Mouse (Mus musculus) right cerebral cortex, adult 18-20 months (tissue): Measurements from ENCODE around the gene Disp2.

Experiments
- DNase-seq: peaks from one replicate; pipeline ENCODE4 v3.0.0; 2022; ENCODE audit warnings: mixed read lengths

The Disp2 gene

GRCm38 (mm10) chr2:118760311-118761025 lies 19.1 kb upstream of the Disp2 start:
- DNase-seq: no peak

DNA sequence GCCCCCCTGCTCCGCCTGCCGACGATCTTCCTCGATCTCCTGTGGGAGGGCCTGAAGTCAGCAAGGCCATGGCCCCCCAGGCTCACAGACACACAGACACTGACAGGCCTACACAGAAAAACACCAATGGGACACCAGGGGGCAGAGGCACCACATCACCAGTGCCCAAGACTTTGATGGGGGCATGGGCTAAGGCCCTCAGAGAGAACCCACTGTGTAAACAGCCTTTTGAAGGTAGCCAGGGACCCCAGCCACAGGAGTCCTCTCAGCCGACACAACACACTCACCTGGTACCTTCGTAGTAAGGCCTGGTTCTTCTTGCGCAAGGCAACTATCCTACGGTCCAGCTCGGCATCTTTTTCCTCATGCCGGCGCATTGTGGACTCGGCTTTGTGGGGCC lies 18.2 kb upstream of the Disp2 start:
- no peak for DNase-seq

DNA sequence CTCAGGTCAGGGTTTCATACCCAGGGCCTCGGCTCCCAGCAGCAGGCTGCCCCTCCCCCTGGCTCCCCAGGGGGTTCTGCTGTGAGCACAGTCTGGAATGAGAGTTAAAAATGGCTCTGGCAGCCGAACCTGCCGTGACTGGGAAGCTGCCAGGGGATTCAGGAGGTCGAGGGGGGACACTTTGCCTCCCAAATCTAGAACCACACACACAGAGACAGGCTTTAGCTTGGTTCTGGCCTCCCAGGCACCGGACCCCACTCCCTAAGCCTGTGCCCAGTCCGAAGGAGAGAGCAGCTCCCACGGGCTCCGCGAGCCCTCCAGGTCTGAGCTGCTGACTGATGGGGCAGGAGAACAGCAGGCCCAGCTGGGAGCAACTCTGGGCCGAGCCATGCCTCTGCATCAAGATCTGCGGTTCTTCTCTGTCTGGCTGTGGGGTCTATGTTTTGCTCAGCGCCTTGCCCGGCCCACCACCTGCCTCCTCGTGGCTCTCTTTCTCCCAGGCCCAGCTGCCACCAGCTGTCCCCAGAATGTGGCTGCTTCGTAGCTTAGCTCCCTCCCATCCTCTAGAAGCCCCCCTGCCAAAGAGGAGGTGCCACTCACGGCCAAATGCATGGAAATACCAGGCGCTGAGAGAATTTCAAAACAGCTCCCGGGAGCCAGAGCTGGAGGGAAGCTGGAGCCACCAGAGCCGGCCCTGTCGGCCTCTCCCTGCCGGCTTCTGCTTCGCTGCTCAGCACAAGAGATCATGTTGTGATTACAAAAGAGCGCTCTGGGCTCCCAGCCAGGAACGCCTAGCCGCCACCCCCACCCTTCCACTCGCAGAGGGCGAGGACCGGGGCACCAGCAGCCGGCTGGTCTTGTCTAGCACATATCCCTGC lies 17.4 kb upstream of the Disp2 start, which contains the start of gene Ccdc9b:
TSS of gene Ccdc9b (minus strand) at position 756 of the 878 bp plus-strand sequence.
- DNase-seq: peak; percentile 88

DNA sequence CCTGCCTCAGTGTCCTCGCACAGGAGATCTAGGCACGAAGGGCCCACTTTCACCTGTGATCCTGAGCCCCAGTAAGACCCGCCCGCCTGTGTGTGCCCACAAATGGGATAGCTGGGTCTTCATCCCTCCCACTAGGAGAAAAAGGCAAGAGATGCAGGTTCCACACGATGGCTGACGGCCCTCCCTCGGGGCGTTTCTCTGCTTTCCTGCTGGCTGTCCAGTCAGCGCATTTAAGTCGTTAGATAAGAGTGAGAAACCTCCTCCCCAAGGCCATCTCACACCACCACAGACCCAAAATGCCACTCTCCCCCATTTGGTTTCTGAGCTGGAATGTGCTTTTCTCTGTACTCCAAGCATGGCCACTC lies 16.8 kb upstream of the Disp2 start:
- no peak for DNase-seq

GRCm38 (mm10) chr2:118763469-118763868 lies 16.1 kb upstream of the Disp2 start:
- DNase-seq: peak; percentile 83

- DNase-seq: peak; percentile 59
Measured at GRCm38 (mm10) chr2:118764094-118764831, 15.3 kb upstream of the Disp2 start.

- no peak for DNase-seq
Measured at GRCm38 (mm10) chr2:118764875-118765274, 14.6 kb upstream of the Disp2 start.

DNA sequence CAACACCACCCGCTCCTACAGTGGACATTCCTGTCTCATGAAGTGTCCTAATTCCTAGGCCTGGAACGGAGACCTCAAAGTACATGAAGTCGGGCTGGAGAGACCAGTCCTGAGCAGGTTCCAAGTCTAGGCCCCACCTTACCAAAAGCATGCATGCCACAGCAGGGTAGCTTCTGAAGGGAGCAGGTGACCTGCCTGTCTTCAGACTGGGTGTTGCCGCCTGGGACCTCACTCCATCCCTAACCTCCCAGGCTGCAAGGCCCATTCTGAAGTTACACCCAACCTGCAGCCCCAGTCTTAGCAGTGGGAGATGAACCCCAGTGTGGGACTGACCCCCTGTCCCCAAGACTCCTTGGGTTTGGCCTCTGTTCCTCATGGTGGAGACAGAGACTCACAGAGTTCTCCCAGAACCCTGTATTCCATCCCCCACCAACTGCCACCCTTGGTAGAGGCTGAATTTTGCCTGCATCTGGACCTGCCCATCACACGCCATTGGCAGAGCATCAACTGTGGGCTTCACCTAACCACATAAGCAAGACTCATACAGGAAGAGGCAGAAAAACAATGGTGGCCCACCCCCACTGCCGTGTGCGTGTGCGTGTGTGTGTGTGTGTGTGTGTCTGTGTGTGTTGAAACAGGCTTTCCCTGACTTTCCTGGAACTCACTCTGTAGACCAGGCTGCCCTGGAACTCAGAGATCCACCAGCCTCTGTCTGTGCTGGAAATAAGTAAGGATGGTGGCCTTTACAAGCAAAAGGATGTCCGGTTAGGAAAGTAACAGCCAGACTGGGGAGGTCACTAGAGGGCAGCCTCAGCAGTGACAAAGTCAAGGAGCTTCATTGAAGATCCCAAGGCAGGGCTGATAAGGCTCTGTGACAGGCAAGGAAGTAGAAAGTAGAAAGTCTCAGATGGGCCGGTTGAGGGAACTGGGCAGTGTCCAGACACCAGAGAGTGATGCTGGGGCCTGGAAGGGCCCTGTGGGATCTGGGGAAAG lies 13.2 kb upstream of the Disp2 start:
- DNase-seq: no peak

DNA sequence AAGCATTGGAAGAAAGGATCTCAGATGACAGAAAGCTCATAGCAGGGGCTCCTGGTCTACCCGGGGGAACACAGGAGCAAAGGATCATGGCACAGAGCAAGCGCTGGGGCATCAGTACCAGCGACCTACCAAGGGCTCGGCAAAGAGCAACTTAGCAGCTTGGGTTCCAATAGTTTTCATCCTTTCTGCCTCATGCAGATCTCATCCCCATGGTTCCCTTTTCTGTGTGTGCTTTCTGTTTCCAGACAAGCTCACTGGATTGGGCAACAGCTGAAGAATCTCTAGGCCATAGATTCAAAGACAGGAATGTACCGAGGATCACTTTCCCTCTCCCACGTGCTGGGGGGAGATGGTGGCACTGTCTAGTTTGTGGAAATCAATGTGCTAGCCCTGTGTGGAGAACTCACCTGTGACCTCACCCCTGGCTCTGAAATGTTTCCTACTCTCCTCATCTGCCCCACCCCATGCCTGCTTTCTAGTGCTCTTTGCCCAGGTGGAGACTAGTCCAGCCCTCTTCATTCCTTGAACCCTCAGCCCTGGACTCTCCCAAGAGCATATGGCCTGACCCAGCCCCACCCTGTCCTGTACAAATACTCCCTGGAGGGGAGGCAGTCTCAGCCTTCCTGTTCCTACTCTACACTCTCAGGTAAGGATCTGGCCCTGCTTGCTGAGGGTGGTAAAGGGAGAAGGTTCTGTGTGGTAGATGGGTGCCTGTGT lies 7.2 kb upstream of the Disp2 start, which contains the start of gene Phgr1:
TSS of gene Phgr1 (plus strand) at position 612 of the 717 bp plus-strand sequence.
- no peak for DNase-seq

GRCm38 (mm10) chr2:118774536-118774935 lies 5.0 kb upstream of the Disp2 start:
- DNase-seq: no peak

GRCm38 (mm10) chr2:118775396-118775795 lies 4.1 kb upstream of the Disp2 start:
- DNase-seq: peak; percentile 63

- peak; percentile 89 for DNase-seq
Measured at GRCm38 (mm10) chr2:118775846-118776245, 3.7 kb upstream of the Disp2 start.

GRCm38 (mm10) chr2:118776295-118776694 lies 3.2 kb upstream of the Disp2 start:
- DNase-seq: no peak

DNA sequence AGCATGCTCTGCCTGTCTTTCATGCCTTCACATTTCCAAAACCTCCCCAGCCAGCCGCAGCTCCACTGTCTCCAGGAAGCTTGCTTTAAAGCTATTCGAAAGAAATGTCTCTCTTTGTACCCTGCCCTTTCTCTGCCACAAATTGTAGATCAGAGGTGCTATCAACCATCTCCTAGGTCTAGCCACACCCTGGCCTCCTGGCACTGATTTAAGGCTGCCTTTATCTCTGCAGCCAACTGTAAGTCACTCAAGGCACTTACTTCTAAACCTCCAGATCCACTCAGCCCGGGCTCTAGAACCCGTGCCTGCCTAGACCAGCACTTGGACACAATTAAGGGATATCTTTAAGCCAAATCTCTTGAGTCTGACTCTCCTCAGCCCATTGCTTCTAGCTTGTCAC lies 1.1 kb upstream of the Disp2 start:
- no peak for DNase-seq

GRCm38 (mm10) chr2:118779065-118779464 lies 454 bp upstream of the Disp2 start:
- no peak for DNase-seq

GRCm38 (mm10) chr2:118781115-118781514 lies 1.6 kb downstream of the Disp2 start:
- DNase-seq: no peak

- no peak for DNase-seq
Measured at GRCm38 (mm10) chr2:118782303-118782702, 2.8 kb downstream of the Disp2 start.

GRCm38 (mm10) chr2:118783093-118783492 lies 3.6 kb downstream of the Disp2 start:
- no peak for DNase-seq

DNA sequence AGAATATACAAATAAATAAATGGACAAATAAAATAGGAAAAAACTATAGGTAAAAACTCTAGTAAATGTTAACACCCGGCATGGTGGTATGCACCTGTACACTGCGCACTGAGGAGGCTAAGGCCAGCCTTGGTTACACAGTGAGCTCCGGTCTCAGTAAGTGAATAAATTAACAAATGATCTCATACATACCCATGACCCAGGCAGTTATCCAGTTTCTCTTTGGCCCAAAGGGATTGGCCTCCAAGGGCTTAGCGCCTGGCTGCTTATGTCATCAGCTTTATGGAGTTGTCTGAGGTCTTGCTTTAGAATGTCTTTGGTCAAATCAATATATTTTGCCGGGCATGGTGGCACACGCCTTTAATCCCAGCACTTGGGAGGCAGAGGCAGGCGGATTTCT lies 4.1 kb downstream of the Disp2 start:
- DNase-seq: no peak

GRCm38 (mm10) chr2:118786525-118786924 lies 7.0 kb downstream of the Disp2 start:
- no peak for DNase-seq

DNA sequence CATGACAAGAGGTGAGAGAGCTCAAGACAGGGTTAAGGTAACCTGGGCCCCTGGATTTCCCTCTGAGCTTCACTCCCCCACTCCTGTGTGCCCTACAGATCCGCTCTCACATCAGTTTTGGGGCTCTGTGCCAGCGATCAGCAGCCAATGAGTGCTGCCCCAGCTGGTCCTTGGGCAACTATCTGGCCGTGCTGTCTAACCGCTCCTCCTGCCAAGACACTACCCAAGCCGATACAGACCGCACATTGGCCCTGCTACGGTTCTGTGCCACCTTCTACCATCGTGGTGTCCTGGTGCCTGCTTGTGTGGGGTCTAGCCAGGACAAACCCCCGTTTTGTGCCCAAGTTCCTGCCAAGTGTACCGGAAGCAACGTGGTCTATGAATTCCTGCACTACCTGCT lies 10.0 kb downstream of the Disp2 start:
- DNase-seq: no peak
